Mouse (Mus musculus) CH12.LX (cell line): Measurements from ENCODE around the gene Ccng2. TPM values are rescaled to one million over a fixed set of nuclear protein-coding genes. Genes with fewer than 3 reads are reported as not detected.

Source experiments
- DNase-seq: peaks from one replicate; pipeline ENCODE4 v3.0.0-alpha.2; 2013; ENCODE audit errors: extremely low read depth
- H3K27ac ChIP-seq: 2 replicates; pipeline ENCODE4 v1.5.1; 2012; ENCODE audit warnings: low read depth, mild to moderate bottlenecking, control low read depth, moderate library complexity; ENCODE audit not compliant: insufficient read depth
- H3K27me3 ChIP-seq: replicated peaks from 2 replicates; pipeline ENCODE3; 2012; ENCODE audit warnings: inconsistent platforms
- H3K36me3 ChIP-seq, 2 experiments: replicated peaks in 1 of 2; 2 replicates each; pipeline versions ENCODE3 to v1.6.1; 2012; ENCODE audit warnings: inconsistent platforms in 1 of 2, low read length in 1 of 2, mild to moderate bottlenecking in 1 of 2, mixed read lengths in 1 of 2, moderate library complexity in 1 of 2; ENCODE audit not compliant: control insufficient read depth in 1 of 2, insufficient read depth in 1 of 2
- H3K4me1 ChIP-seq, 2 experiments: 2 replicates each; pipeline ENCODE4 v1.6.1; 2012; ENCODE audit warnings: inconsistent platforms in 1 of 2, moderate library complexity in 1 of 2; ENCODE audit not compliant: insufficient read depth in 2 of 2, control insufficient read depth in 1 of 2
- H3K4me2 ChIP-seq: 2 replicates; pipeline ENCODE4 v1.6.1; 2012; ENCODE audit warnings: low read depth, mild to moderate bottlenecking, control low read depth; ENCODE audit not compliant: poor library complexity, insufficient read depth, severe bottlenecking
- H3K4me3 ChIP-seq, 3 experiments: fragments of 150-350 bp in 1 of 3; sonication (generic) in 1 of 3; replicated peaks in 1 of 3; 2 replicates each; pipeline versions ENCODE3 to v1.5.1; 2011 to 2012; ENCODE audit warnings: low read depth in 2 of 3, low read length in 2 of 3, mild to moderate bottlenecking in 2 of 3, moderate library complexity in 2 of 3, control low read depth in 1 of 3, improper control_type of control experiment in 1 of 3, inconsistent platforms in 1 of 3, mixed read lengths in 1 of 3; ENCODE audit not compliant: poor library complexity in 1 of 3
- H3K79me2 ChIP-seq: replicated peaks from 2 replicates; pipeline ENCODE4 v1.6.1; 2012; ENCODE audit warnings: mild to moderate bottlenecking, moderate library complexity; ENCODE audit not compliant: control insufficient read depth, poor library complexity, insufficient read depth, severe bottlenecking; ENCODE audit errors: extremely low read depth
- H3K9ac ChIP-seq: 2 replicates; pipeline ENCODE4 v1.6.1; 2012; ENCODE audit warnings: low read depth, mild to moderate bottlenecking, control low read depth, moderate library complexity; ENCODE audit not compliant: insufficient read depth
- H3K9me3 ChIP-seq: replicated peaks from 2 replicates; pipeline ENCODE3; 2012; ENCODE audit warnings: low read length, inconsistent platforms, mixed read lengths
- BHLHE40 ChIP-seq: IDR thresholded peaks from 2 replicates; pipeline ENCODE4 v1.6.1; 2011; ENCODE audit warnings: mild to moderate bottlenecking, low read depth, low read length, improper control_type of control experiment
- CHD1 ChIP-seq: IDR thresholded peaks from 2 replicates; pipeline ENCODE4 v1.6.1; 2012; ENCODE audit warnings: low read depth, low read length, improper control_type of control experiment, inconsistent platforms
- CHD2 ChIP-seq: IDR thresholded peaks from 2 replicates; pipeline ENCODE4 v1.6.1; 2011; ENCODE audit warnings: low read length, improper control_type of control experiment
- CTCF ChIP-seq, 2 experiments: IDR thresholded peaks in 1 of 2; conservative IDR thresholded peaks in 1 of 2; 2 replicates each; pipeline ENCODE4 v1.5.1; 2011 to 2012; ENCODE audit warnings: low read depth in 2 of 2, low read length in 2 of 2, improper control_type of control experiment in 1 of 2, inconsistent platforms in 1 of 2, mild to moderate bottlenecking in 1 of 2, moderate library complexity in 1 of 2
- E2F4 ChIP-seq: IDR thresholded peaks from 2 replicates; pipeline ENCODE4 v1.6.1; 2011; ENCODE audit warnings: low read depth, low read length, improper control_type of control experiment; ENCODE audit not compliant: insufficient replicate concordance
- ELF1 ChIP-seq: IDR thresholded peaks from 2 replicates; pipeline ENCODE4 v1.6.1; 2014; ENCODE audit warnings: low read depth, mild to moderate bottlenecking, inconsistent platforms, low read length, improper control_type of control experiment
- EP300 ChIP-seq: IDR thresholded peaks from 2 replicates; pipeline ENCODE4 v1.6.1; 2011; ENCODE audit warnings: low read length, improper control_type of control experiment
- ETS1 ChIP-seq: conservative IDR thresholded peaks from 2 replicates; pipeline ENCODE4 v1.6.1; 2012; ENCODE audit warnings: low read depth, mild to moderate bottlenecking, inconsistent platforms, low read length, improper control_type of control experiment, moderate library complexity
- GABPA ChIP-seq: IDR thresholded peaks from 2 replicates; pipeline ENCODE4 v1.6.1; 2012; ENCODE audit warnings: low read depth, low read length, improper control_type of control experiment, inconsistent platforms; ENCODE audit not compliant: insufficient replicate concordance
- HCFC1 ChIP-seq: IDR thresholded peaks from 2 replicates; pipeline ENCODE4 v1.6.1; 2012; ENCODE audit warnings: low read depth, mild to moderate bottlenecking, inconsistent platforms, low read length, improper control_type of control experiment
- IRF4 ChIP-seq: IDR thresholded peaks from 2 replicates; pipeline ENCODE4 v1.6.1; 2014; ENCODE audit warnings: low read depth, mild to moderate bottlenecking, inconsistent platforms, low read length, improper control_type of control experiment
- JUND ChIP-seq: conservative IDR thresholded peaks from 2 replicates; pipeline ENCODE4 v1.6.1; 2011; ENCODE audit warnings: low read depth, low read length, improper control_type of control experiment
- KAT2A ChIP-seq: IDR thresholded peaks from 2 replicates; pipeline ENCODE4 v1.6.1; 2012; ENCODE audit warnings: low read length, improper control_type of control experiment, inconsistent platforms; ENCODE audit not compliant: insufficient replicate concordance
- MAFK ChIP-seq: IDR thresholded peaks from 2 replicates; pipeline ENCODE4 v1.6.1; 2011; ENCODE audit warnings: low read length, improper control_type of control experiment; ENCODE audit not compliant: insufficient replicate concordance
- MAZ ChIP-seq: IDR thresholded peaks from 2 replicates; pipeline ENCODE4 v1.6.1; 2012; ENCODE audit warnings: low read depth, mild to moderate bottlenecking, inconsistent platforms, low read length, improper control_type of control experiment, moderate library complexity
- MEF2A ChIP-seq: IDR thresholded peaks from 2 replicates; pipeline ENCODE4 v1.6.1; 2014; ENCODE audit warnings: low read depth, mild to moderate bottlenecking, inconsistent platforms, low read length, improper control_type of control experiment, borderline replicate concordance
- MXI1 ChIP-seq: IDR thresholded peaks from 2 replicates; pipeline ENCODE4 v1.6.1; 2011; ENCODE audit warnings: mild to moderate bottlenecking, low read depth, low read length, improper control_type of control experiment
- NELFE ChIP-seq: IDR thresholded peaks from 2 replicates; pipeline ENCODE4 v1.6.1; 2011; ENCODE audit warnings: low read depth, low read length, improper control_type of control experiment
- NRF1 ChIP-seq: IDR thresholded peaks from 2 replicates; pipeline ENCODE4 v1.6.1; 2014; ENCODE audit warnings: low read depth, mild to moderate bottlenecking, inconsistent platforms, low read length, improper control_type of control experiment, moderate library complexity
- PAX5 ChIP-seq: IDR thresholded peaks from 2 replicates; pipeline ENCODE4 v1.6.1; 2012; ENCODE audit warnings: low read length, inconsistent platforms, mixed read lengths
- POLR2A ChIP-seq: IDR thresholded peaks from 2 replicates; pipeline ENCODE4 v1.6.1; 2011; ENCODE audit warnings: low read depth, mild to moderate bottlenecking, improper control_type of control experiment, low read length
- POLR2AphosphoS2 ChIP-seq: IDR thresholded peaks from 2 replicates; pipeline ENCODE4 v1.6.1; 2011; ENCODE audit warnings: low read depth, low read length, improper control_type of control experiment
- RAD21 ChIP-seq: IDR thresholded peaks from 2 replicates; pipeline ENCODE4 v1.6.1; 2011; ENCODE audit warnings: low read depth, mild to moderate bottlenecking, low read length, improper control_type of control experiment, moderate library complexity
- RCOR1 ChIP-seq: conservative IDR thresholded peaks from 2 replicates; pipeline ENCODE4 v1.6.1; 2012; ENCODE audit warnings: low read depth, mild to moderate bottlenecking, inconsistent platforms, low read length, improper control_type of control experiment
- SIN3A ChIP-seq: IDR thresholded peaks from 2 replicates; pipeline ENCODE4 v1.6.1; 2012; ENCODE audit warnings: low read length, improper control_type of control experiment, inconsistent platforms
- SMC3 ChIP-seq: IDR thresholded peaks from 2 replicates; pipeline ENCODE4 v1.6.1; 2011; ENCODE audit warnings: low read depth, low read length, improper control_type of control experiment
- TBP ChIP-seq: conservative IDR thresholded peaks from 2 replicates; pipeline ENCODE4 v1.6.1; 2011; ENCODE audit warnings: low read depth, low read length, improper control_type of control experiment
- TCF12 ChIP-seq: IDR thresholded peaks from 2 replicates; pipeline ENCODE4 v1.6.1; 2014; ENCODE audit warnings: low read depth, mild to moderate bottlenecking, inconsistent platforms, low read length, improper control_type of control experiment
- UBTF ChIP-seq: IDR thresholded peaks from 2 replicates; pipeline ENCODE4 v1.6.1; 2012; ENCODE audit warnings: low read depth, mild to moderate bottlenecking, inconsistent platforms, low read length, improper control_type of control experiment, moderate library complexity
- USF2 ChIP-seq: conservative IDR thresholded peaks from 2 replicates; pipeline ENCODE4 v1.6.1; 2011; ENCODE audit warnings: low read depth, low read length, improper control_type of control experiment
- ZC3H11A ChIP-seq: IDR thresholded peaks from 2 replicates; pipeline ENCODE4 v1.6.1; 2012; ENCODE audit warnings: low read depth, mild to moderate bottlenecking, inconsistent platforms, low read length, improper control_type of control experiment
- ZKSCAN1 ChIP-seq: IDR thresholded peaks from 2 replicates; pipeline ENCODE4 v1.6.1; 2012; ENCODE audit warnings: low read depth, inconsistent platforms, low read length, improper control_type of control experiment, borderline replicate concordance
- ZMIZ1 ChIP-seq: IDR thresholded peaks from 2 replicates; pipeline ENCODE4 v1.6.1; 2012; ENCODE audit warnings: low read depth, mild to moderate bottlenecking, inconsistent platforms, low read length, improper control_type of control experiment
- dilution Hi-C: fragments of 300-500 bp; cut with MboI; formaldehyde crosslinking; loops from 2 replicates; pipeline ENCODE4 v1.14.3; 2020; ENCODE audit warnings: low sequenced_read_pairs; ENCODE audit not compliant: extremely low pct_unique_long_range_greater_than_20kb, extremely low pct_ligation_motif_present
- in situ Hi-C: fragments of 300-500 bp; cut with MboI; formaldehyde crosslinking; loops from 3 replicates; pipeline ENCODE4 v1.14.3; 2019; ENCODE audit warnings: low sequenced_read_pairs, low pct_ligation_motif_present, low pct_unique_long_range_greater_than_20kb, mixed read lengths
- polyA plus RNA-seq: library from polyadenylated mRNA; unstranded; fragments of >175 nt; gene quantifications from 2 replicates; pipeline ENCODE4 v1.2.1, GENCODE M21; 2012; ENCODE audit warnings: low read depth; ENCODE audit not compliant: insufficient read length
- total RNA-seq, 2 experiments: library from RNA; depleted of rRNA; stranded (reverse); fragments of 300-350 nt in 1 of 2; fragments of >200 nt in 1 of 2; gene quantifications; 2 replicates each; pipeline ENCODE4 v1.2.3; 2012 to 2014

Gene Ccng2
- total and polyA plus RNA-seq, 3 experiments: 6.2 to 23.1 (median 16.7) TPM

DNA sequence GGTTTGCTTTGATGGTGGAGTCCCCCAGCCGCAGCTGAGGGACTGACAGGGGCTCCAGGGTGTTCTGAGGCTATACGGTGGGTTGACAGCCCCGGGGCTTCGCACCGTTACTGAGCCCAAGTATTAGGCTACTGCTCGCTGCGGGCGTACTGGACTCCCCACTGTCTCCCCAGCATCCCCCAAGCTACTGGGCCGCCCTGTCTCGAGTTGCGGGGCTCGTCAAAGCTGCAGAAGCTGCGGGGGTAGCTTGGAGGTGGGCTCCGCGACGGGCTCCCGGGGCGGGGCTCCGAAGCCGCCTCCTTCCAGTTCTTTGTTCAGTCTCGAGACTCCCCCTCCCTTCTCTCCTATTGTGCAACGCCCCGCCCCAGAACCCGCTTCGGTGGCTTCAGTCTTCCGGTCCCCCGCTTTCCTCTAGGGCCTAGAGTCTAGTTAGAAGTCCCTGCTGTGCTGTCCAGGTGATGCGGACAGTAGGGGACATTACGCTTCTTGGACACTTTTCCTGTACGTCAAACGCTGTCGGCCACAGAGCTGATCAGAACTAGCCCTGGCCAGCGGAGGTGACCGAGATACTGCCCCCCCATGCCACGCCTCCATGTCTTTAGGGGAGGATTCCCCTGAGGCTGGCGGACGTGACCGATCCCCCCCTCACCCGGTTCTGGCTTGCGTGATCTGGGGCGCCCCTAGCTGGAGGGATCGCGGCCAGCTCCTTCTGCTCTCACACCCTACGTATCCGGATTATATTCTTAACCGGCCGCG, 972 bp downstream of the Ccng2 start:
- H3K79me2 ChIP-seq: no peaks in the 10 kb centered on the region; the same call in 1 of the 2 replicates
- in situ Hi-C loops: loop anchor here (5.0 kb wide), 3 partner anchors 36 to 176 kb away; partner anchors contain the start of gene Sept11
- peaks cover 8 to 26% of the 10 kb centered on the region in 2 experiments for H3K4me1 ChIP-seq
- peak; percentile 77 for DNase-seq
- H3K27me3 ChIP-seq: no peaks in the 10 kb centered on the region
- peaks cover 17 to 25% of the 10 kb centered on the region in 2 experiments for H3K36me3 ChIP-seq
- no peaks in the 10 kb centered on the region for H3K9me3 ChIP-seq
- H3K9ac ChIP-seq: peak overlapping the region; percentile 81
- TF ChIP-seq EP300 (no peak), JUND (no peak), HCFC1 (no peak; the same call in 1 of the 2 replicates), UBTF (0 out of 2 replicates have a peak, but pooled peaks have one; percentile 15), TBP (no peak), ELF1 (0 out of 2 replicates have a peak, but pooled peaks have one; percentile 32), CHD1 (no peak; the same call in 1 of the 2 replicates), TCF12 (no peak), CTCF (conservative IDR thresholded peaks at IDR 0.05 in 1 of 2, IDR thresholded peaks at IDR 0.05 in 1 of 2; ENCODE audit: low read depth in 2 of 2, low read length in 2 of 2) (peak in 1 of 2 experiments; percentile 59; a peak in 2 of 4 replicates), MXI1 (peak; percentile 58; the same call in 1 of the 2 replicates), MEF2A (peak; percentile 34; the same call in 1 of the 2 replicates), MAFK (no peak), USF2 (no peak), E2F4 (no peak), RAD21 (peak; percentile 64), SMC3 (peak; percentile 47), ZMIZ1 (no peak), ZKSCAN1 (no peak), CHD2 (no peak), KAT2A (no peak), IRF4 (peak; percentile 57), GABPA (no peak), BHLHE40 (peak; percentile 65), PAX5 (no peak), SIN3A (peak; percentile 70; the same call in 1 of the 2 replicates), NELFE (no peak), POLR2AphosphoS2 (no peak), RCOR1 (no peak), MAZ (peak; percentile 69; the same call in 1 of the 2 replicates), ETS1 (peak; percentile 6; the same call in 1 of the 2 replicates), NRF1 (no peak; the same call in 1 of the 2 replicates), ZC3H11A (no peak), POLR2A (no peak)
- TF ChIP-seq, all 38 proteins: peak for 12
- H3K4me3 ChIP-seq: peak overlapping the region; percentile 81 to 90 (median 84)
- peak overlapping the region; percentile 33 for H3K4me2 ChIP-seq
- H3K27ac ChIP-seq: peak overlapping the region; percentile 38
- dilution Hi-C loops: no loop called here
